Mouse (Mus musculus) C3H10T1/2 (cell line): ENCODE measurements around the gene Apobec1. TPM values are rescaled to one million over a fixed set of nuclear protein-coding genes. Genes with fewer than 3 reads are reported as not detected.

ENCODE experiments used
- polyA plus RNA-seq, 2 experiments: library from polyadenylated mRNA; unstranded; fragments of >200 nt; fragmentation: generic; extraction: Trizol; gene quantifications; one replicate each; pipeline ENCODE4 v1.2.1; 2012; ENCODE audit warnings: missing spikeins in 2 of 2

The Apobec1 gene
- 1 to 10 TPM in 1 of 2 experiments, under 1 TPM in 1; 0.20 to 3.9 TPM for polyA plus RNA-seq

DNA sequence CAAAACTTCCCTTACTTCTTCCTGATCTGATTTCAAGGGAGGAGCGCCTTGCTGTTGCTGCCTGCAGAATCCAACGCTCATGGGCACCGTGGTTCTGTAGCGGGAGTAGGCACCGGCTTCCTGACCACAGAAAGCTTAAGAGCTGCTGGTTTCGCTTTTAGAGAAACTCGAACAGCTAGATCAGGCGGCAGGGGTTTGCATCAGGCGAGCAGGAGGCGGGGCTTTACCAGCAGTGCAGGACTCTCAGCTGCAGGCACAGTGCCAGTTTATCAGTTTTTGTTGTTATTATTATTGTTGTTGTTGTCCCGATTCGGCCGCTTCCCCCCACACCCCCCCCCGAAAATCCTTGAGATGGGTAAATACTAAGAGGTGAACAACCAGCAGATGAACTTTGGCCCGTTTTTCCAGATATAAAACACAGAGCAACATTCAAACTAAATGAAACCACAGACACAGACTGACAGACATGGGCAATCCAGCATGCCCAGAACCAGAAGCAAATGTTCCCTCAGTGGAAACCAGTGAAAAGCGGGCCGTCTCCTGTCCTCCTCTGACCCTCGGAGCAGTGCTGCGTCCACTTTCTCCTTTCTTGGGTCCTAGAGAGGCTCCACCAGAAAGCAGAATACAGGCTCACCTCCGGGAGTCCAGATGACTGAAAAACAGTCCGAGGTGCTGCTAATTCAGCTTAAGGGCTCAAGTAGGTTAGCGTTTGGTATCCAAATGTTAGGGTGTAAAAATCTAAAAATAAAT, at the start of gene Apobec1:
Gene Apobec1 (minus strand): TSS at position 203 of the 750 bp plus-strand sequence.

DNA sequence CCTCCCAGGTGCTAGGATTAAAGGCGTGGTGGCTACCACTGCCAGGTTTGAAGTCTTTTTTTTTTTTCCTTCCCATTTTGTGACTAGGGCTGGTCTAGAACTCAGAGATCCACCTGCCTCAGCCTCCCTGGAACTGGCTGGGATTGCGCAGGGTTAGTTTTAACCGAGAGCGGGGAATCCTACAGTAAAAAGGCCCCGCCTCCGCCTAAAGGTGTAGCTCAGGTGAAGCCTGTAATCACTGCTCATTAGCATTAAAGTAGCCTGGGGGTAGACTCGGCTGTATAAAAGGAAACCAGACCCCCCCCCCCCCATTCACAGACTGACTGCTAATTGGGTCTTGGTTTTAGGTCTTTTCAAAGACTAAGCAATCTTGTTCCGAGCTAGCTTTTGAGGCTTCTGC, 23.9 kb upstream of the Apobec1 start, which contains the start of gene Dppa3:
Gene Dppa3 (plus strand): TSS at position 301 of the 400 bp plus-strand sequence.

DNA sequence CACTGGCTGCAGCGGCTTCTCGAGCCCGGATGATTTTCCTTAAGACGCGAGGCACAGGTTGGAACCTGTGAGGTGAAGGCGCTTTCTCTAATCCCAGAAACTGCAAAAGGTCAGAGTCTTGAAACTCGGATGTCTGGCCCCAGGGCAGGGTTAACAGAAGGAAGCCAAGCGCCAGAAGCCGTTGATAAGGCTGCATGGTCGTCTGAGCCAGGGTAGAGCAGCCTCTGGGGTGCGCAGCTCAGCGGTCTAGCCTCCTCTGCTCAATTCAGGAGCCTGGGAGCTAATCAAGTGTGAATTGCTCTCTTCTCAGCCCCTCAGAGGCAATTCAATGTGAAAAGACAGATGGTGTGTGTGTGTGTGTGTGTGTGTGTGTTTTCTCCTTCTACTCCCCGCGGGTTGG, 7.5 kb upstream of the Apobec1 start, which contains the start of gene Gdf3:
Gene Gdf3 (minus strand): TSS at position 317 of the 400 bp plus-strand sequence.

DNA sequence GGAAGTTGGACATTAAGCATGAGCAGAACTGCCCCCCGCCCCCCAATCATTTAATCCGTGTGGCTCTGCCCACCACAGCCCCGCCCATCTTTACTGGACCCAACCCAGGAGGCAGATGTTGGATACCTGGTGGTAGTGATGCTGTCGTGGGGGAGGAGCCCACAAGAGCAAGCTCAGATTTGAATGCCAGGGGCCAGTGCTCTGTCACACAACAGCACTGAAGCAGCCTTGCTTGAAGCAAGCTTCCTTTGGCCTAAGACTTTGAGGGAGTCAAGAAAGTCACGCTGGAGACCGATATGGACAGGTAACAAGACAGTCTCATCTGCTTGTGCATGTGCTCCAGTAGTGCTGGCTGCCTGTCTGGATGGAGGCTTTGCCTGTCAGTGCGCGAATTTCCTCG, 48.6 kb downstream of the Apobec1 start, which contains the start of gene Aicda:
Gene Aicda (plus strand): TSS at position 196 of the 400 bp plus-strand sequence.

Other genes starting within 250 kb of the Apobec1 start
- not detected for gene Rimklb, start 103.7 kb downstream of the Apobec1 start, polyA plus RNA-seq
- 1 to 10 TPM; 1.1 to 5.4 TPM for gene Mfap5, start 96.6 kb downstream of the Apobec1 start, polyA plus RNA-seq
- not detected for gene Aicda, start 48.6 kb downstream of the Apobec1 start, polyA plus RNA-seq
- gene Gdf3, start 7.6 kb upstream of the Apobec1 start, polyA plus RNA-seq, result not detected
- not detected for gene Dppa3, start 24.0 kb upstream of the Apobec1 start, polyA plus RNA-seq
- gene Nanog, start 105.0 kb upstream of the Apobec1 start, polyA plus RNA-seq, result not detected
- under 1 TPM; 0.01 TPM for gene Slc2a3, start 199.2 kb upstream of the Apobec1 start, polyA plus RNA-seq
- 10 to 100 TPM in 1 of 2 experiments, 1 to 10 TPM in 1; 1.8 to 11.1 TPM for gene Foxj2, start 217.5 kb upstream of the Apobec1 start, polyA plus RNA-seq